Mouse (Mus musculus) thymus, adult 2 months (tissue): ENCODE measurements around the gene Cryl1. TPM values are rescaled to one million over a fixed set of nuclear protein-coding genes. Genes with fewer than 3 reads are reported as not detected.

Experiments used
- DNase-seq: peaks from one replicate; pipeline ENCODE4 v3.0.0; 2021
- H3K27ac ChIP-seq: fragments of 200-500 bp; 2 replicates; pipeline ENCODE4 v1.5.1; 2012; ENCODE audit warnings: low read length, control low read depth; ENCODE audit not compliant: control insufficient read depth, insufficient read depth
- H3K27me3 ChIP-seq: fragments of 200-500 bp; 2 replicates; pipeline ENCODE4 v1.6.1; 2012; ENCODE audit warnings: mild to moderate bottlenecking, low read length, moderate library complexity, mixed read lengths; ENCODE audit not compliant: control insufficient read depth, insufficient read depth
- H3K36me3 ChIP-seq: fragments of 200-500 bp; 2 replicates; pipeline ENCODE4 v1.6.1; 2012; ENCODE audit warnings: mild to moderate bottlenecking, low read length, moderate library complexity; ENCODE audit not compliant: control insufficient read depth, insufficient read depth
- H3K4me1 ChIP-seq: fragments of 200-500 bp; replicated peaks from 2 replicates; pipeline ENCODE4 v1.6.1; 2012; ENCODE audit warnings: low read length; ENCODE audit not compliant: control insufficient read depth, insufficient read depth
- H3K4me3 ChIP-seq: fragments of 200-500 bp; 2 replicates; pipeline ENCODE4 v1.5.1; 2012; ENCODE audit warnings: mild to moderate bottlenecking, low read length, control low read depth, moderate library complexity; ENCODE audit not compliant: control insufficient read depth, insufficient read depth
- CTCF ChIP-seq: fragments of 200-500 bp; IDR thresholded peaks from 2 replicates; pipeline ENCODE4 v1.5.1; 2012; ENCODE audit warnings: mild to moderate bottlenecking, control low read depth, low read length, moderate library complexity, borderline replicate concordance; ENCODE audit not compliant: control insufficient read depth, poor library complexity, insufficient read depth; ENCODE audit errors: extremely low read depth
- POLR2A ChIP-seq: fragments of 200-500 bp; IDR thresholded peaks from 2 replicates; pipeline ENCODE4 v1.6.1; 2012; ENCODE audit warnings: mild to moderate bottlenecking, low read length, control low read depth, moderate library complexity; ENCODE audit not compliant: control insufficient read depth, poor library complexity, insufficient read depth; ENCODE audit errors: extremely low read depth
- WGBS: fragments of 180-500 bp; shearing (Covaris S2); methylation state at CpG from one replicate; pipeline ENCODE4 v1.1.7; 2018; 5-methylcytosine and 5-hydroxymethylcytosine counted together
- polyA plus RNA-seq: library from polyadenylated mRNA; depleted of rRNA; stranded (reverse); fragments of >200 nt; gene quantifications from 2 replicates; pipeline ENCODE4 v1.2.3, GENCODE M21; 2012; rRNA removed

Gene Cryl1
- polyA plus RNA-seq, 1 experiment = 40.1 TPM

DNA sequence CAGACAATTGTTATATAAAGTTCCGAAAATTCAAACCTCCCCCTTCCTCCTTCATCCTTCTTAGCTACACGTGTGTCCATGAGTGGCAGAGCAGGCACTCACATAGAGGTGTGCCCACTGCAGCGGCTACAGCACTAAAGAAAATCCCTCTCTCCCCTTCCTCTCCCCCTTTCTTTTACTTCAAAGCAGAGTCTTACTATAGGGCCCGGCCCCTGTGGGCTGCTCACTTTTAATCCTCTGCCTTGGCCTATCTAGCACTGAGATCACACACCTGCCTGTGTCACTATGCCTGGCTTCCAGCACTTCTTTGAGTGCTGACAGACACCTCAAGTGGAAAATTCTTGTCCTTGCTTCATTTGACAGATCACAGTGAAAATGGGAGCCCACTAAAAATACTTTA is 163.6 kb downstream of the Cryl1 start:
- no peak for DNase-seq
- H3K36me3 ChIP-seq = no peaks in the 10 kb centered on the region
- no peaks in the 10 kb centered on the region for H3K4me1 ChIP-seq
- H3K4me3 ChIP-seq = no peak overlapping the region
- no peak for TF ChIP-seq POLR2A
- no peak for TF ChIP-seq CTCF
- no peak overlapping the region for H3K27ac ChIP-seq
- 53% methylated on average over 4 of the region's 4 CpGs for whole genome bisulfite sequencing
- H3K27me3 ChIP-seq = no peaks in the 10 kb centered on the region

DNA sequence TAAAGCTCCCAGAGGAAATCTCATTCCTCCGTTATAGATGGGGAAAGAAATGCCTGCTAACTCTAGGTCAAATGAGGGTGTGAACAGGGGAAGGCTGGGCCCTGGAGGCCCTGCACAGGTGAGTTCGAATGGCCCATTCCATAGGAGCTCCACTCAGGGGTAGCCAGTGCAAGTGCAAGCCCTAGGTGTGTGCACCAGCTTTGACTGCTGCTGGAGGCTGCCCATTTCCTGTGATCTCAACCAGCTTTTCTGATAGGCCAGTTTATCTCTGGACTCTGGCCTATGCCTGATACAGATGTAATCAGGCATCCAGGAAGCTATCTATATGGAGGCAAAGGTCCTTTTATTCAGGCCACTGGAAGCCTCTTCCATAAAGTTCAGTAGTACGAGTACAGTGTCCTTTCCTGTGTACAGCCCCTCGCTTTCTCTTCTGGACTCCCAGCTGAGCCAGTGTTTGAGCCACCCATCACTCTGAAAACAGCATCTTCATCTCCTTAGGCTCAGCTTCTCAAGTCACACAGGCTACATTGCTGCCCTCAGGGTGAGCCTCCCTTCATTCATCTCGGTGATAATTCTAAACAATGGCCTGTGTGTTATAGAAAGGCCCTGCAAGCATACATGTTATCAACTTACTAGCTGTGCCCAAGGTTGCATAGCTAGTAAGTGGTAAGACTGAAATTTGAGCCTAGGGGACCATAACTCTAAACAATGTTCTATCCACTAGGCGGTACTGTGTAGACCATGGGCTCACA is 167.9 kb downstream of the Cryl1 start:
- no peak overlapping the region for H3K27ac ChIP-seq
- H3K4me3 ChIP-seq = no peak overlapping the region
- no peaks in the 10 kb centered on the region for H3K36me3 ChIP-seq
- H3K27me3 ChIP-seq = no peaks in the 10 kb centered on the region
- no peaks in the 10 kb centered on the region for H3K4me1 ChIP-seq
- DNase-seq = no peak
- TF ChIP-seq CTCF (no peak), POLR2A (no peak)
- WGBS = 89% methylated on average over 6 of the region's 6 CpGs

Other genes starting within 250 kb of the Cryl1 start
- gene Ift88, start 25.5 kb upstream of the Cryl1 start, polyA plus RNA-seq = 4.1 and 4.3 TPM in 2 replicates
- 3.1 and 4.3 TPM in 2 replicates for gene Il17d, start 126.2 kb upstream of the Cryl1 start, polyA plus RNA-seq
- gene Eef1akmt1, start 173.1 kb upstream of the Cryl1 start, polyA plus RNA-seq = 20.6 and 24.0 TPM in 2 replicates